Mouse (Mus musculus) heart, adult 2 months (tissue): ENCODE data around the gene Dcun1d5. TPM values are rescaled to one million over a fixed set of nuclear protein-coding genes. Genes with fewer than 3 reads are reported as not detected.

Experiments
- DNase-seq, 2 experiments: peaks; one replicate each; pipeline ENCODE4 v3.0.0; 2021
- H3K27ac ChIP-seq: fragments of 200-600 bp; 2 replicates; pipeline ENCODE4 v1.8.1; 2022
- H3K27me3 ChIP-seq: fragments of 200-500 bp; 2 replicates; pipeline ENCODE4 v1.6.1; 2012; ENCODE audit warnings: mild to moderate bottlenecking, low read length, inconsistent platforms, mixed read lengths; ENCODE audit not compliant: control insufficient read depth, insufficient read depth
- H3K36me3 ChIP-seq: fragments of 200-500 bp; 2 replicates; pipeline ENCODE4 v1.6.1; 2012; ENCODE audit warnings: low read length, inconsistent platforms; ENCODE audit not compliant: control insufficient read depth, insufficient read depth
- H3K4me1 ChIP-seq: fragments of 200-500 bp; 2 replicates; pipeline ENCODE4 v1.6.1; 2011; ENCODE audit warnings: low read length; ENCODE audit not compliant: control insufficient read depth, insufficient read depth
- H3K4me3 ChIP-seq: fragments of 200-600 bp; 2 replicates; pipeline ENCODE4 v1.8.1; 2022
- H3K79me2 ChIP-seq: fragments of 200-500 bp; replicated peaks from 2 replicates; pipeline ENCODE4 v1.6.1; 2012; ENCODE audit warnings: mild to moderate bottlenecking, inconsistent platforms, low read length, moderate library complexity, mixed read lengths; ENCODE audit not compliant: control insufficient read depth, insufficient read depth
- H3K9ac ChIP-seq: fragments of 200-500 bp; 2 replicates; pipeline ENCODE4 v1.6.1; 2012; ENCODE audit warnings: low read depth, mild to moderate bottlenecking, control low read depth, inconsistent platforms, low read length, mixed read lengths
- CTCF ChIP-seq: fragments of 200-600 bp; IDR thresholded peaks from 2 replicates; pipeline ENCODE4 v1.8.1; 2022; ENCODE audit warnings: antibody characterized with exemption, mild to moderate bottlenecking, moderate library complexity
- EP300 ChIP-seq: fragments of 200-500 bp; IDR thresholded peaks from 2 replicates; pipeline ENCODE4 v1.6.1; 2011; ENCODE audit warnings: low read depth, low read length, control low read depth; ENCODE audit not compliant: insufficient read depth
- POLR2A ChIP-seq: fragments of 200-500 bp; IDR thresholded peaks from 2 replicates; pipeline ENCODE4 v1.6.1; 2011; ENCODE audit warnings: mild to moderate bottlenecking, low read depth, low read length, control low read depth; ENCODE audit not compliant: insufficient read depth
- WGBS: fragments of 180-500 bp; shearing (Covaris S2); methylation state at CpG from one replicate; pipeline ENCODE4 v1.1.7; 2018; 5-methylcytosine and 5-hydroxymethylcytosine counted together
- intact Hi-C: fragments of 180-260 bp; cut with DNase I; formaldehyde crosslinking; loops from one replicate; pipeline ENCODE4 v1.15.1; 2025
- long read RNA-seq: library from polyadenylated mRNA; stranded (forward); transcript quantifications from one replicate; pipeline ENCODE4 v2.0.0, GENCODE M21; 2021
- polyA plus RNA-seq: library from polyadenylated mRNA; depleted of rRNA; stranded (reverse); fragments of >200 nt; gene quantifications from 2 replicates; pipeline ENCODE4 v1.2.3, GENCODE M21; 2012; rRNA removed
- total RNA-seq, 2 experiments: library from RNA; stranded (reverse); gene quantifications; 2 replicates each; pipeline ENCODE4 v1.2.3; 2021

Gene Dcun1d5
- total RNA-seq = 10 to 100 TPM; 55.0 to 65.8 TPM
- 14.3 and 18.6 TPM in 2 replicates for polyA plus RNA-seq
- long read RNA-seq, transcript Dcun1d5-202 (8 exons, 2,421 nt) = major isoform, 55 of 140 reads
- long read RNA-seq, partial matches to known transcripts = 78 of 140 reads
- long read RNA-seq, other reads (novel, unspliced or antisense) = 5 of 140 reads

DNA sequence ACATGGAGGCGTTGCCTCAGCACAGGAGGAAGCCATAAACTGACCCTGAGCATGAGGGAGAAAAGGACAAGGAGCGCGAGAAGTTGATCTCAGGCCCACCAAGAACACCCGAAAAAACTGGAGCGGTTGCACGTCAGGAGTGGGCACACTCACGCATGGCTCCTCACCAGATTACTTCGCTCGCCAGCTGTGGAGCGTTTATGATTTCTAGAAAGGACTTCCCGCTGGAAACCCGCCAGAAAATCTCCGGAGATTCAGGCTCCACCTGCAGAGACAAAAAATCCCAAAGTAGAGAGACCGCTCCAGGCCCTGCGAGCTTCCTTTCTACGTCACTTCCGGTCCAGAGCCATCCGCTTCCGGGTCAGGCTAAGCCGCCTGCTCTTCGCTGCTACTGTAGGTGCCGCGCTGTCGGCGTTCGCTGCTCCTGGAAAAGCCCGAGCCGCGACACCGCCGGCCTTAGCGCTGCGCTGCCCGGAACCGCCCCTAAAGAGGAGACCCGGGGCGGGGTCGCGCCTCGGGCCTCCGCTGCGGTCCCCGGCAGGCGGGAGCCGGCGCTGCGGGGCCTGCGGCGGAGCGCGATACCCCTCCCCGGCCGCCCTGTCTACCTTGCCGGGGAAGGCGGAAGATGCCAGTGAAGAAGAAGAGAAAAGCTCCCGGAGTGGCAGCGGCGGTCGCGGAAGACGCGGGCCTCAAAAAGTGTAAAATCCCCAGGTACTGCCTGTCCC lies at the start of gene Dcun1d5, which contains the start of gene Dync2h1:
TSS of gene Dcun1d5 (plus strand) at position 349 of the 725 bp plus-strand sequence.
TSS of gene Dync2h1 (minus strand) at position 275 of the 725 bp plus-strand sequence.
- peak within 1 kb of the TSS; percentile 92 for H3K4me3 ChIP-seq
- peak; percentile 93 to 94 for DNase-seq
- peaks cover 7% of the 10 kb centered on the region; the same call in 1 of the 2 replicates for H3K36me3 ChIP-seq
- peak within 1 kb of the TSS; percentile 85 for H3K9ac ChIP-seq
- no peak for TF ChIP-seq EP300
- peak; percentile 84 for TF ChIP-seq POLR2A
- TF ChIP-seq CTCF = 0 out of 2 replicates have a peak, but pooled peaks have one; percentile 3
- WGBS = under 1% methylated on average over 62 of the region's 62 CpGs
- no peaks in the 10 kb centered on the region; the same call in 1 of the 2 replicates for H3K79me2 ChIP-seq
- no peaks in the 10 kb centered on the region; the same call in none of the 2 replicates for H3K4me1 ChIP-seq
- peak within 1 kb of the TSS; percentile 79 for H3K27ac ChIP-seq
- H3K27me3 ChIP-seq = no peaks in the 10 kb centered on the region
- intact Hi-C loops = loop anchor here (10.0 kb wide), 1 partner anchor 600 kb away; no protein-coding TSS in a partner anchor

DNA sequence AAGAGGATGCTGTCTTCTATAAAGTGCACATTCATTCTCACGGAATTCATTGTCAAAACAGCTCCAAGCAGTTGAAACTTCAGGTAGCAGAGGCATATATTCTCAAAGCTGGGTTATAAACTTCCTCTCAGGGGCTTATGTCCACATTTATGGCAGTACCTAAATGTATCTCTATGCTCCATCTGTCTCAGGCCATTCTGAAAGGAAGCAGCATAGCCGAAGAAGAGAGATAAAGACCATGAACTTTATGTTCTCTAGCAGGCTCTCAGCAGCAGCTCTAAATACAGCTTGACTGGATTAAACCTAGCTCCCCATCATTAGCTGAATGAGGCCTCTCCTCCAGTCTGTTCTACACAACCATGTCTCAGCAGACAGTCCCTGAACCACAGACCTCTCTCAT lies 29.9 kb upstream of the Dcun1d5 start:
- TF ChIP-seq POLR2A = no peak
- TF ChIP-seq EP300 = no peak
- no peak for TF ChIP-seq CTCF
- intact Hi-C loops = no loop called here

DNA sequence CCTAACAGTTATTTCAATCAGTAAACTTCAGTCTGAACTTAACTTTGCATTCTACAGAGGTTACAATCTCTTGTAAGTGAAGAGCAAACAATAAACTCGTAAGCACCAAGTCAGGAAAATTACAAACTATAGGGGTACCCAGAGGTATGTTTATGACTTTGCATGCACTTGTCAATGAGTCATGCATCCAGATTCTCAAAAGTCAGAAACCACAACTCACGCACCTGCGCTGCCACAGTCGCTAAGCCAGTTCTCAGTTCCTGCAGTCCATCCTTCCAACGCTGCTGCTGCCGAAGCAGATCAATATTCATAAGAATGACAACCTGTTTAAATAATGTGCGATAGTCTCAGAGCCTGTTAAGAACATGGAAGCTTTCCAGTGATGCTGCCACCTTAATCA lies 25.7 kb upstream of the Dcun1d5 start:
- no peaks in the 10 kb centered on the region for H3K79me2 ChIP-seq
- no peak overlapping the region for H3K27ac ChIP-seq
- no peak overlapping the region for H3K9ac ChIP-seq
- H3K4me3 ChIP-seq = no peak overlapping the region
- no peak for DNase-seq
- TF ChIP-seq POLR2A (no peak), CTCF (no peak), EP300 (no peak)
- intact Hi-C loops = no loop called here
- H3K4me1 ChIP-seq = no peaks in the 10 kb centered on the region
- H3K36me3 ChIP-seq = no peaks in the 10 kb centered on the region; the same call in 1 of the 2 replicates
- 94% methylated on average over 7 of the region's 7 CpGs for WGBS
- no peaks in the 10 kb centered on the region for H3K27me3 ChIP-seq

More for the DNA sequence above, 29.9 kb upstream of the Dcun1d5 start:
- no peak for DNase-seq
- Histone ChIP-seq H3K9ac (no peak overlapping the region), H3K79me2 (no peaks in the 10 kb centered on the region), H3K27ac (no peak overlapping the region), H3K4me3 (no peak overlapping the region), H3K27me3 (no peaks in the 10 kb centered on the region), H3K36me3 (no peaks in the 10 kb centered on the region; the same call in 1 of the 2 replicates), H3K4me1 (no peaks in the 10 kb centered on the region)
- 68% methylated on average over 2 of the region's 2 CpGs for WGBS

DNA sequence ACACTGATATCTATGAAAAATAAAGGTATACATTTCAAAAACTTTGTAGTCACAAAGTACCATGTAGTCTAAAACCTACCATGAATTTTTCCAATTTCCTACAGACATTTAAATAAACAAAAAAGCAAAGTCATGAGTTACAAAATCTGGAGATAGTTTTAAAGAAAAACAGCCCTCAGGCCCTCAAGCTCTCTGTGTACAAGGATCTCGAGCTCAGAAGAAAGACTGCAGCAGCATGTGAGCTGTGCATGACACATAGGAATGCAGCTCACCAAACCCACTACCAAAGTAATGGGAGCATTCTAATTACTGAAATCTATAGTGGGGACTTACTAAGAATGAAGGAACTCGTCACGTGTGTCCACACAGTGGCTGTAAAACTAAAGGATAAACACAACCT lies 24.6 kb upstream of the Dcun1d5 start:
- WGBS = 74% methylated on average over 3 of the region's 3 CpGs
- no peak for TF ChIP-seq POLR2A
- no peak for TF ChIP-seq CTCF
- no peak for TF ChIP-seq EP300
- intact Hi-C loops = no loop called here
- no peaks in the 10 kb centered on the region for H3K4me1 ChIP-seq
- no peak overlapping the region for H3K4me3 ChIP-seq
- H3K27me3 ChIP-seq = no peaks in the 10 kb centered on the region
- DNase-seq = no peak
- no peak overlapping the region for H3K27ac ChIP-seq
- H3K79me2 ChIP-seq = no peaks in the 10 kb centered on the region
- H3K36me3 ChIP-seq = no peaks in the 10 kb centered on the region; the same call in 1 of the 2 replicates
- H3K9ac ChIP-seq = no peak overlapping the region

DNA sequence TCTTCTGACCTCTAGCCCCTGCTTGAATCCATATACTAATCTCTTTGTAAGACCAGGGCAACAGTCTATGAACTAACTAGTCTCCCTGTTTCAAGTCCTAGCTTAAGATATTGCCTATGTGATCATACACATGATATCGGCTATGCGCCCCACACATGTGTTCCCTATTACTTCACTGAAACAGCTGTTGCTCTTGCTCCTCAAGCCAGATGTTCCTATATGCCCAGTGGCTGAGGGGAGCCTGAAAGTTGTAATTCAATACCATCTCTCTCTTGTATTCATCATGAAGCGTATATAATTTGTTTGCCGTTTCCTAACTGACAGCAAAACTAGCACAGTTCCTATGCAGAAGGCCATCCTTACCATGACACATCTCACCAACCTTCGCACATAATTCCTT lies 23.6 kb upstream of the Dcun1d5 start:
- intact Hi-C loops = no loop called here
- H3K27ac ChIP-seq = no peak overlapping the region
- H3K36me3 ChIP-seq = no peaks in the 10 kb centered on the region; the same call in 1 of the 2 replicates
- no peaks in the 10 kb centered on the region for H3K4me1 ChIP-seq
- H3K27me3 ChIP-seq = no peaks in the 10 kb centered on the region
- H3K4me3 ChIP-seq = no peak overlapping the region
- no peak overlapping the region for H3K9ac ChIP-seq
- no peak for TF ChIP-seq EP300
- no peak for TF ChIP-seq POLR2A
- TF ChIP-seq CTCF = no peak
- WGBS = 95% methylated on average over 5 of the region's 5 CpGs
- no peak for DNase-seq
- H3K79me2 ChIP-seq = no peaks in the 10 kb centered on the region

DNA sequence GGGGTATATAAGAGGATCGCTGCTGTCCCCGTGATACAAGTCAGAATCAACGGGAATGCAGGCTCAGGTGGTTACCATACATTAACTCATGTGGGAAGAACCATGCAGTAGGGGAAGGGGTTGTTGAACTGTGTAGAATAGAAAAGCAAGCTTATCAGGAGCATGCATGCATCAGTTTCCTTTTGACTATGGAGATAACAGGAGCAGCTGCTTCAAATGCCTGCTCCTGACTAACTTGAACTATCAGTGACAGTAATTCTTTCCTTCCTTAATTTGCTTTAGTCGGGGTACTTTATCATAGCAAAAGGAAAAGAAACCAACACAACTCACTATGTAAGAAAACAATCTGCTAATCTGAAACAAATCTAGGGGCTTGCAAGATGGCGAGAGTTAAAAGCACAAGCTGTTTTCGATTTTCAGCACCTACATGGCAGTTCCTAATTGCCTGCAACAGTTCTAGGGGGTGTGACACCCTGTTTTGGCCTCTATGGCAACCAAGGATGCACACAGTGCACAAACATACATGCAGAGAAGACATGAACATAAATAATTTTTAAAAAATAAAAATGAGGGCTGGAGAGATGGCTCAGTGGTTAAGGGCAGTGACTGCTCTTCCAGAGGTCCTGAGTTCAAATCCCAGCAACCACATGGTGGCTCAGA lies 16.9 kb upstream of the Dcun1d5 start:
- no peak overlapping the region for H3K9ac ChIP-seq
- no peaks in the 10 kb centered on the region for H3K79me2 ChIP-seq
- DNase-seq = no peak
- intact Hi-C loops = no loop called here
- H3K36me3 ChIP-seq = no peaks in the 10 kb centered on the region
- H3K4me3 ChIP-seq = no peak overlapping the region
- H3K27ac ChIP-seq = no peak overlapping the region
- no peak for TF ChIP-seq CTCF
- no peak for TF ChIP-seq EP300
- no peak for TF ChIP-seq POLR2A
- H3K4me1 ChIP-seq = no peaks in the 10 kb centered on the region
- 62% methylated on average over 6 of the region's 6 CpGs for WGBS
- H3K27me3 ChIP-seq = no peaks in the 10 kb centered on the region
